Mouse (Mus musculus): ENCODE results near the gene Pnpla7. TPM values are rescaled to one million over a fixed set of nuclear protein-coding genes. Genes with fewer than 3 reads are reported as not detected.

Gene Pnpla7
- total RNA-seq, 2 experiments from 2014 or later = 22.0 to 22.2 TPM

GRCm38 (mm10) chr2:25080076-25080475 lies 104.2 kb downstream of the Pnpla7 start, which contains the start of gene Entpd8:
Entpd8 (plus strand) TSS chr2:25080304.
- no peak for TF ChIP-seq CTCF (IDR thresholded peaks at IDR 0.05)
- H3K4me3 ChIP-seq = no peak within 1 kb of the TSS
- H3K27ac ChIP-seq = no peak within 1 kb of the TSS
- intact Hi-C loops (cut with DNase I) = no loop called here
- no peak for DNase-seq (ENCODE audit: extremely low spot score in 1 of 2, low spot score in 2 of 2)

GRCm38 (mm10) chr2:25083697-25084096 lies 107.9 kb downstream of the Pnpla7 start:
- intact Hi-C loops (cut with DNase I) = no loop called here
- no peak for TF ChIP-seq CTCF (IDR thresholded peaks at IDR 0.05)
- no peak overlapping the region for H3K27ac ChIP-seq

DNA sequence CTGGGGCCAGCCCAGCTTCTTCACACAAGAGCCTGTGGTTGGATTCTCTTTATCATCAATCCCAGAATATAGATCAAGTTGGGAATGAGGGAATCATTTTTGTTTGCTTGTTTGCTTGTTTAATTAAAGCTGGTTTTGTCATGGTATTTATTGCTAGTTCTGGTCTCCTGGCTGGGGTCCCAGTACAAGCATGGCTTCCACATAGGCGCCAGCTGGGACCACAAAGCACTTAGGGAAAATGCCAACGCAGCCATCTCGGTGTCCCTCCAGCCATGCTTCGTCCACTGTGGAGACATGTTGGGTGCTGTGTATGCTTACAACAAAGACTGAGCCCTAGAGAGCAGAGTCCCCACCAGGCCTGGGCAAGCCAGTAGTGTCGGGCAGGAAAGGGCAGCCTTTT lies 109.7 kb downstream of the Pnpla7 start:
- H3K4me3 ChIP-seq = no peak overlapping the region
- H3K27ac ChIP-seq = no peak overlapping the region
- DNase-seq (ENCODE audit: extremely low spot score in 1 of 2, low spot score in 2 of 2) = no peak
- no peak for TF ChIP-seq CTCF (IDR thresholded peaks at IDR 0.05)
- intact Hi-C loops (cut with DNase I) = no loop called here

More at GRCm38 (mm10) chr2:25083697-25084096, 107.9 kb downstream of the Pnpla7 start:
- DNase-seq (ENCODE audit: extremely low spot score in 1 of 2, low spot score in 2 of 2) = no peak
- H3K4me3 ChIP-seq = no peak overlapping the region

DNA sequence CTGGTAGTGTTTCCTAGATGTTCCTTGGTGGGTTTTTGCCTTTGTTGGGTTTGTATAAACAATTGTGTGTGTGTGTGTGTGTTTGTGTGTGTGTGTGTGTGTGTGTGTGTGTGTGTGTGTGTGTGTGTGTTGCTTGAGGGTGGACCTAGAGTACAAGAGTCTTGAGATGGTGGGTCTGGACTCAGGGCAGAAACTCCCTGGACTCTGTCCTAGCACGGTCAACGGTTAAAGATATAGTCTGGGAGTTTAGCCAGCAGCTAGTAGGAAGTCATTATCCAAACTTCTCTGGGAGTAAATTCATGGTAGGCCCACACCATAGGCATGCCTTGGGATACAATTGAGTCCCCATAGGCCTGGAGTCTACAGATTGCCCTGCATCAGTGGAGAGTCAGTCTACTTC lies 112.0 kb downstream of the Pnpla7 start:
- DNase-seq (ENCODE audit: extremely low spot score in 1 of 2, low spot score in 2 of 2) = no peak
- TF ChIP-seq CTCF (IDR thresholded peaks at IDR 0.05) = no peak
- no peak overlapping the region for H3K27ac ChIP-seq
- H3K4me3 ChIP-seq = no peak overlapping the region
- intact Hi-C loops (cut with DNase I) = no loop called here

GRCm38 (mm10) chr2:25088636-25089035 lies 112.8 kb downstream of the Pnpla7 start:
- Histone ChIP-seq H3K4me3 (no peak overlapping the region), H3K27ac (no peak overlapping the region)
- no peak for TF ChIP-seq CTCF (IDR thresholded peaks at IDR 0.05)
- intact Hi-C loops (cut with DNase I) = no loop called here
- no peak for DNase-seq (ENCODE audit: extremely low spot score in 1 of 2, low spot score in 2 of 2)

DNA sequence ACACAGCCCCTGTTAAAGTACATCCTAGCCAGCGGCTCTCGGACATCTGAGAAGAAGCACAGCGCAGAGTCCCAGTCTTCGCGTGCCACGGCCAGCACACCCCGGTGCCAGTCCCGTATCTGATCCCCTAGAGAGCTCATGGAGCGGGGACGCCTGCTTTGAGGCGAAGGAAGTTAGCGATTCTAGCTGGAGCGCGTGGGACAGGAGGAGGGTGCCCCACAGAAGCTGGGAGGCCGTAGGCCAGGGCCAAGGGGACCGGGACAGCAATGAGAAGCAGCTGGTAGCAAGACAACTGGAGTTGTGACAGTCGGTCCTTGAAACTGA lies 118.9 kb downstream of the Pnpla7 start:
- intact Hi-C loops (cut with DNase I) = no loop called here

DNA sequence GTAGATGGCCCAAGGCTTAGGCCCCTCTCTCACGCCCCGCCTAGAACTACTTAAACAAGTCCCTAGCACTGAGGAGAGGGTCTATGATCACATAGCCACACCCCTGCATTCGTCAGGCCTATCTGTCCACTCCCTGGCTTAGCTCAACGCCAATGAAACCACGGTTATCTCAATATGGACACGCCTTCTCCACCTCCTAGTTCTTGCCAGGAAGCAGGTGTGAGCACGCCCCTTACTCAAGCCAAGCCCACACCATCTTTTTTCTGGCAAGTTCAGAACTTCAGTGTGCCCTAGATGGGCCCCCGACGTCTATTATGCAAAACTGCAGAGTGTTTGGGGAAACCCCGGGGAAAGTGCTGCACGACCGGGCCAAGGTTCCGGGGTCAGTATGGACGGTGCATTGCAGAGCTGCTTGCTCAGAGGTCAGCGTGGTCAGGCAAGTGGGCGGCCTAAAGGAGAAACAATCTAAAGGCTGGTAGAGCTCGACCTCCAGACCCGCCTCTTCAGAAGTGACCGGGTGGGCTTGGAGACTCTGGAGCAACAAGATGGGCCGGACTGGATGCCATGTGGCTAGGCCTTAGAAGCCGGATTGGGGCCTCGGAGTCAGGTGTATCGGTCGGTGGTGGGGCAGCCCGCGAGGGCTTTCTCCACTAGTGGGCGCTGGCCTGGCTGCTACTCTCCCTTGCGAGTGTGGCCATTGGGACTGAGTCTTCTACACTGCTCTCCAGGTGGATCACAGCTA lies 119.4 kb downstream of the Pnpla7 start, which contains the start of gene Noxa1:
Gene Noxa1 (minus strand): TSS at position 41 of the 742 bp plus-strand sequence.
- intact Hi-C loops (cut with DNase I) = no loop called here
- H3K27ac ChIP-seq = no peak within 1 kb of the TSS
- TF ChIP-seq CTCF (IDR thresholded peaks at IDR 0.05) = no peak
- DNase-seq (ENCODE audit: extremely low spot score in 1 of 2, low spot score in 2 of 2) = no peak
- H3K4me3 ChIP-seq = no peak within 1 kb of the TSS

More for the DNA sequence above, 118.9 kb downstream of the Pnpla7 start:
- no peak for DNase-seq (ENCODE audit: extremely low spot score in 1 of 2, low spot score in 2 of 2)
- Histone ChIP-seq H3K27ac (no peak overlapping the region), H3K4me3 (no peak overlapping the region)
- no peak for TF ChIP-seq CTCF (IDR thresholded peaks at IDR 0.05)

GRCm38 (mm10) chr2:25098005-25098615 lies 122.3 kb downstream of the Pnpla7 start:
- Histone ChIP-seq H3K4me3 (no peak overlapping the region), H3K27ac (peak overlapping the region; percentile 40)
- no peak for TF ChIP-seq CTCF (IDR thresholded peaks at IDR 0.05)
- intact Hi-C loops (cut with DNase I) = loop anchor here (2.0 kb wide), 1 partner anchor 59 kb away; no protein-coding TSS in a partner anchor
- DNase-seq (ENCODE audit: extremely low spot score in 1 of 2, low spot score in 2 of 2) = no peak

DNA sequence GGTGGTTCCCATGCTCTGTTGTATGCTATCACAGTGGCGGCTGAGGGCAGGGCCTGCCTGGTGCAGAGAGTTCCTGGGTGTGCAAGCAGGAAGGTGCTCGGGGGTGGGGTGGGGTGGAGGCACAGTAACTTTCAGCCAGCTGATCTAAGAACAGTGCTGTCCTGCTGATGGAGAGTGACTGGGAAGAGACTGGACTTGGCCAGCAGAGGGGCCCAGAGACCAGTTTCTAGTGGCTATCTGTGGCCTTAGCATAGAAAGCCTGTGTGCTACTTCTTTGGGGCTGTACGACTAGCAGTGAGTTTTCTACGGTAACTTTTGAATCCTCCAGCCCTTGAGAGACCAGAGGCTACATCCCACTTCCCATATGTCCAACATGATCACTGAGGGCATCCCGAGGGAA lies 123.1 kb downstream of the Pnpla7 start:
- peak; percentile 55 for TF ChIP-seq CTCF (IDR thresholded peaks at IDR 0.05)
- peak overlapping the region; percentile 40; the same call in 1 of the 2 replicates for H3K27ac ChIP-seq
- DNase-seq (ENCODE audit: extremely low spot score in 1 of 2, low spot score in 2 of 2) = peak in 1 of 2 experiments; percentile 30
- intact Hi-C loops (cut with DNase I) = loop anchor here (1.0 to 2.0 kb wide), 2 partner anchors 58 to 87 kb away; no protein-coding TSS in a partner anchor
- no peak overlapping the region for H3K4me3 ChIP-seq

DNA sequence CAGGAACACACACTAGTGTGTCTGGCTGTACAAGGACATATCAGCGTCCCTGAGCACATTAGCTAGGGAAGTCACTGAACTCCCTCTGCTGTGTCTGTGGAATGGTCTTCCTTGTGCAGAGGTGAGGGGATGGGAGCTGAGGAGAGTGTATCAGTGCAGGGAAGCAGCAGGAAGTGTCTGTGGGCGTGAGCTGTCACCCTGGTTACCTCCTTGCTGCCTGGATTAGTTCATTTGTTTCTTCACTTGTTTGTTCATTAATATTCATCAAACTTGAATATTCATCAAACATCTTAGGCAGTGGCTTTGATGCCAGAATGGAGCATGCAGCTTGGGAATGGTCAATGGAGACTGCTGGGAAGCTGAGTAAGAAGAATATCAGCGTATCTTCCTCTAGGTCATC lies 123.9 kb downstream of the Pnpla7 start:
- H3K27ac ChIP-seq = no peak overlapping the region
- no peak overlapping the region for H3K4me3 ChIP-seq
- no peak for DNase-seq (ENCODE audit: extremely low spot score in 1 of 2, low spot score in 2 of 2)
- intact Hi-C loops (cut with DNase I) = loop anchor here (1.0 to 2.0 kb wide), 2 partner anchors 57 to 87 kb away; no protein-coding TSS in a partner anchor
- no peak for TF ChIP-seq CTCF (IDR thresholded peaks at IDR 0.05)

Small RNA genes within 50 kb of the gene (microRNA-seq; reads per million reads assigned to microRNA genes)
- gene Gm22875 (0 reads per million in 2 experiments), gene Gm24328 (0 reads per million in 2 experiments), gene Mir7664 (0 to 0.24 reads per million in 2 experiments)

Other genes starting within 250 kb of the Pnpla7 start
- gene Cacna1b, start 212.9 kb upstream of the Pnpla7 start, total RNA-seq (2021) = 10 to 100 TPM; 84.1 to 91.8 TPM
- 10 to 100 TPM; 53.1 to 59.4 TPM for gene Ehmt1, start 56.4 kb upstream of the Pnpla7 start, total RNA-seq (2021)
- gene Arrdc1, start 40.8 kb upstream of the Pnpla7 start, total RNA-seq (2021) = 10 to 100 TPM; 17.1 to 18.2 TPM
- gene Zmynd19, start 26.2 kb upstream of the Pnpla7 start, total RNA-seq (2021) = 10 to 100 TPM; 36.8 to 37.9 TPM
- gene Dph7, start 13.6 kb upstream of the Pnpla7 start, total RNA-seq (2021) = 10 to 100 TPM; 29.7 to 32.4 TPM
- gene Mrpl41, start 935 bp upstream of the Pnpla7 start, total RNA-seq (2021) = 10 to 100 TPM; 70.3 to 76.3 TPM
- 100 to 1,000 TPM; 442 to 471 TPM for gene Nsmf, start 78.3 kb downstream of the Pnpla7 start, total RNA-seq (2021)
- gene Entpd8, start 104.3 kb downstream of the Pnpla7 start, total RNA-seq (2021) = not detected
- gene Noxa1, start 119.1 kb downstream of the Pnpla7 start, total RNA-seq (2021) = not detected
- gene Nrarp, start 204.7 kb downstream of the Pnpla7 start, total RNA-seq (2021) = 10 to 100 TPM; 20.2 to 21.7 TPM
- gene Tor4a, start 220.9 kb downstream of the Pnpla7 start, total RNA-seq (2021) = 1 to 10 TPM; 2.0 to 2.2 TPM
- gene Nelfb, start 235.5 kb downstream of the Pnpla7 start, total RNA-seq (2021) = 10 to 100 TPM; 53.4 to 64.3 TPM
- gene Stpg3, start 238.6 kb downstream of the Pnpla7 start, total RNA-seq (2021) = not detected
- not detected for gene Fam166a, start 242.7 kb downstream of the Pnpla7 start, total RNA-seq (2021)
- 100 to 1,000 TPM; 317 to 329 TPM for gene Tubb4b, start 248.7 kb downstream of the Pnpla7 start, total RNA-seq (2021)

Data from left cerebral cortex, adult 2 months (tissue).